Mouse (Mus musculus) hindbrain, postnatal 0 days (tissue): ENCODE measurements at regions not wholly inside any gene's neighbourhood (a gene's known extent, or its start where the extent isn't known, plus 50 kb on each side); places are given as distances from the start of the nearest gene placed in this dataset.

Experiments
- ATAC-seq: fragments of 200-750 bp; cut with Nextera tagmentation; 2 replicates; pipeline ENCODE4 v1.8.0; 2017; ENCODE audit warnings: mild to moderate bottlenecking, moderate TSS enrichment, moderate library complexity
- DNase-seq: peaks from one replicate; pipeline ENCODE4 v3.0.0-alpha.2; 2015; ENCODE audit warnings: low spot score
- H3K27ac ChIP-seq: fragments of 300-500 bp; sonication (generic); 2 replicates; pipeline ENCODE4 v1.5.1; 2014; ENCODE audit warnings: mild to moderate bottlenecking
- H3K27me3 ChIP-seq: fragments of 300-500 bp; sonication (generic); 2 replicates; pipeline ENCODE4 v1.6.1; 2014; ENCODE audit warnings: low read length, mixed read lengths; ENCODE audit not compliant: insufficient read depth
- H3K36me3 ChIP-seq: fragments of 300-500 bp; sonication (generic); 2 replicates; pipeline ENCODE4 v1.6.1; 2014; ENCODE audit warnings: low read length, mixed read lengths; ENCODE audit not compliant: insufficient read depth
- H3K4me1 ChIP-seq: fragments of 300-500 bp; sonication (generic); 2 replicates; pipeline ENCODE4 v1.6.1; 2014; ENCODE audit warnings: antibody characterized with exemption, low read length, mixed read lengths; ENCODE audit not compliant: insufficient read depth
- H3K4me2 ChIP-seq: fragments of 300-500 bp; sonication (generic); 2 replicates; pipeline ENCODE4 v1.6.1; 2014; ENCODE audit warnings: low read depth, mild to moderate bottlenecking, low read length, moderate library complexity, mixed read lengths
- H3K4me3 ChIP-seq: fragments of 300-500 bp; sonication (generic); 2 replicates; pipeline ENCODE4 v1.5.1; 2014; ENCODE audit warnings: low read length
- H3K9ac ChIP-seq: fragments of 300-500 bp; sonication (generic); replicated peaks from 2 replicates; pipeline ENCODE4 v1.6.1; 2014; ENCODE audit warnings: mild to moderate bottlenecking, low read length, moderate library complexity, mixed read lengths
- H3K9me3 ChIP-seq: fragments of 300-500 bp; sonication (generic); 2 replicates; pipeline ENCODE4 v1.6.1; 2016; ENCODE audit warnings: low read length, mixed read lengths
- CTCF ChIP-seq: IDR thresholded peaks from 2 replicates; pipeline ENCODE4 v1.5.1; 2016; ENCODE audit warnings: antibody characterized with exemption, control low read depth, low read depth
- WGBS: fragments of 180-500 bp; shearing (Covaris S2); extraction: QIAGEN DNeasy Blood & Tissue Kit; methylation state at CpG from one replicate; pipeline ENCODE4 v1.1.7; 2014; 5-methylcytosine and 5-hydroxymethylcytosine counted together

- WGBS: 59% methylated on average over 4 of the region's 4 CpGs
- no peak for ATAC-seq
- no peaks in the 10 kb centered on the region for H3K27me3 ChIP-seq
Observed at GRCm38 (mm10) chr13:42617844-42618243, 62.6 kb upstream of the Phactr1 start.

DNA sequence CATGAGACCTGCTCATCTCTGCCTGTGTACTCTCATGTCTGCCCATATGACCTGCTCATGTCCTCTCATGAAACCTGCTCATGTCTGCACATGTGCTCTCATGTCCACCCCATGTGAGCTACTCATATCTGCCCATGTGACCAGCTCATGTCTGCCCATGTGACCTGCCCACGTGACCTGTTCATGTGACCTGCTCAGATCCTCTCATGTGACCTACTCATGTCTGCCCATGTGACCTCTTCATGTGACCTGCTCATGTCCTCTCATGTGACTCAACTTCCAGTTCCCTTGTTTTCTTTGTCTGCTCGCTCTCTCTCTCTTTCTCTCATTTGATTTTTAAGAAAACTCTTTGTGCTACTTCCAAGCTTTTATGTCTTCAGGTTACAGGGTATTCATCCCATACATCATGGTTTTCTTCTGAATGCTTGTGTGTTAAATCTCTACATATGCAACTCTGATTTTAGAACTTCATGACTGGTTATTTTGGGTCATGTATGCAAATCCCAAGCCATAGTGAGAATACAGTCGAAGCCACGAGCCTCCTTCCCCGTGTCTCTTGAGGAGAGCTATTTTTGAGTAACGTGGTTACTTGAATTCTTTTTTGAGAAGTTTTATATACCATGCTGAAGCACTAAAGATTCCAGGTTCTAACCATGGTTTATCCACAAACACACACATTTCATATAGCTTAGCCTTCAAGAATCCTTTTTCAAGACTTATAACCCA is 60.7 kb upstream of the Phactr1 start:
- WGBS: 89% methylated on average over 6 of the region's 6 CpGs
- H3K27ac ChIP-seq: no peak overlapping the region
- no peak overlapping the region for H3K4me2 ChIP-seq
- H3K9me3 ChIP-seq: no peaks in the 10 kb centered on the region
- no peak overlapping the region for H3K9ac ChIP-seq
- H3K36me3 ChIP-seq: no peaks in the 10 kb centered on the region
- H3K27me3 ChIP-seq: no peaks in the 10 kb centered on the region
- ATAC-seq: no peak
- TF ChIP-seq CTCF: no peak
- no peaks in the 10 kb centered on the region for H3K4me1 ChIP-seq
- no peak for DNase-seq
- no peak overlapping the region for H3K4me3 ChIP-seq

More at GRCm38 (mm10) chr13:42617844-42618243, 62.6 kb upstream of the Phactr1 start:
- no peak overlapping the region for H3K4me2 ChIP-seq
- H3K4me3 ChIP-seq: no peak overlapping the region
- DNase-seq: no peak
- no peak for TF ChIP-seq CTCF
- no peaks in the 10 kb centered on the region for H3K36me3 ChIP-seq
- no peaks in the 10 kb centered on the region for H3K4me1 ChIP-seq
- H3K27ac ChIP-seq: no peak overlapping the region
- no peaks in the 10 kb centered on the region for H3K9me3 ChIP-seq
- H3K9ac ChIP-seq: no peak overlapping the region

DNA sequence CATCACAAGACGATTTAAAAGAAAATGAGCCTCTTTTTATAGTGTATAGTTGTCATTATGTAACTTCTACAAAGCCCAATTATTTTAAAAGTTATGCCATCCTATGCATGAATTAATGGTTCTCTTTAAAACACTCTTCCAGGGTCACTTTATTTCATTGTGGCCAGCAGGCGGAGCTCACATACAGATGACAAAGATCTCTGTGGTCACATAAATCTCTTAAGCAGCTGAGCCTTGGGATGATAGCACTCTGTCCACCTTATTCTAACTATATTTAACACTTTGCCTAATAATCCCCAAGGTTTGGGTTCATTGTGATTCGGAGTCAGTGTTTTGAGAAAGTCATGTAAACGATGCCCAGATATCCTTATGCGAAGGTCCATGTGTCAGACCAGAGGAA is 56.9 kb upstream of the Phactr1 start:
- Histone ChIP-seq H3K36me3 (no peaks in the 10 kb centered on the region), H3K27ac (no peak overlapping the region), H3K9ac (no peak overlapping the region), H3K4me1 (no peaks in the 10 kb centered on the region), H3K4me2 (no peak overlapping the region), H3K27me3 (no peaks in the 10 kb centered on the region), H3K9me3 (no peaks in the 10 kb centered on the region), H3K4me3 (no peak overlapping the region)
- DNase-seq (peak; percentile 74), ATAC-seq (no peak)
- 53% methylated on average over 5 of the region's 5 CpGs for WGBS
- TF ChIP-seq CTCF: peak; percentile 75
